Mouse (Mus musculus): Measurements from ENCODE around the gene Tmem170b.
A peak's percentile ranks its signal among the peaks of the same experiment; 100 is the strongest.

The Tmem170b gene

GRCm38 (mm10) chr13:41605099-41606010, at the start of gene Tmem170b:
TSS of gene Tmem170b (plus strand) at chr13:41605907.
- DNase-seq = peak; percentile 96 to 98

DNA sequence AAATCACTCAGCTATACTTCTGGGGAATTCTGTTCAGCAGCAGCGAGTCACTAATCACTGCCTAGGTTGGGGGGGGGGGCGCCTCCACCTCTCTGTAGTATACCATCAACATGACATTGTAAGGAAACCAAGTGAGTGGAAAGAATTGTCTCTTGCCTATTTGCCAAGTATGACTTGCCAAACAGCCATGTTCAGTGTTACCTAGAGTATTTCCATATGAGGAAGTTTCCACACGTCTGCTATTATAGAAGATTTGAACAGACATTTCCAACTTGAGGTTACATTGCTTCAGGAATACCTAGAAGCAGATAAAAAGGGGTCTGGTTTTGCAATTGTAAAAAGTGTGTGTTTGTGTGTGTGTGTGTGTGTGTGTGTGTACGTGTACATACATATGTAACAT, 44.7 kb upstream of the Tmem170b start:
- no peak for DNase-seq

DNA sequence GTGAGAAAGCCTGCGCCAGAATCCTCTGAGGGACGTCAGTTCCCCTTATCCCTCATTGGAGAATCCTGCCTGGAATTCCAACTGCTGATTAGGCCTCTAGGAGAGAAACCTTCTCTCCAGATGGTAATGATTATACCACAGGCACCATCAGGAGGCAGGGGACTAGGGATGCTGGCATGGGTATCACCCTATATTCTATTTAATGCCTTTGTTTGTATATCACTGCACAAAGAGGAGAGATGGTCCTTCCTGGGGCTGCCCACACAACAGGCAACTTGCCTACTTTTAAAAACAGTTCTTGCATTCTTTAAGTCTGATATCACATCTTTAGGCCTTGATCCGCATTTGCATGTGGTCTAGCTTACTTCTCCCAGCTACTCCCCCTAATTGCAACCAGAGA, 37.3 kb upstream of the Tmem170b start:
- DNase-seq = no peak

DNA sequence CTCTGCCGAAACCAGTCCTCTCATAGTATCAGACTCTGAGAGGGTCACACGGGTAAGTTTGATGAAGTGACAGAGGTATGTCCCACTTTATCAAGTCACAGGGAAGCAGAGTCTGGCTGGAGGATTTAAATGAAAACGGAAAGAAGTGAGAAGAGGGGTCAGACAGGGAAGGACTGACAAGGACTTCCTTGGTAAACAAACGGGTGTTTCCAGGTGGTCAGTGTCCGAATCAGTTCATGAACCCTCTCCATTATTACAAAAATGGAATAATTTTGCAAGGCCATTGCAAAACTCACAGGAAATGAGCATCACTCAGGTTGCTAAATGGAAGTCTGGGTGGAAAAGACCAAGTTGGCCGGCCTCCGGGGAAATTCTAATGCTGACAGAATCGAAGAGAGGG, 36.8 kb upstream of the Tmem170b start:
- DNase-seq = peak in 1 of 2 experiments; percentile 12

DNA sequence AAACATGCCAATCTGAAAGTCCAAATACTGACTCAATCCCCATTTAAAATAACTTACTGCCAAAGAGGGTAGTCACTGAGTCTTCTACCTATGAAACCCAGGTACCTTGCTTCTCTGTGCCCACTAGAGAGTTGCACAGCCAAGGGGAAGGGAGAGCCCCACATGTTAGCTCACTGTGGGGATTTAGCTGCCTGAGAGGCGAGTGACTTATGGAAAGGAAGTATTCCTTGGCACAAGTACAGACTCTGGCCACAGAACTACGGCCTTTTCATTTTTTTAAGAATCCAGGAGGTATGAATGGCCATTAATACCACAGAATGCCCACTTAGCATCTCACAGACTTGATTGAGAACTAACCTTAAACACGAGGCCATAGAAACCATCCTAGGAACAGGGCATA, 35.9 kb upstream of the Tmem170b start:
- DNase-seq = no peak

DNA sequence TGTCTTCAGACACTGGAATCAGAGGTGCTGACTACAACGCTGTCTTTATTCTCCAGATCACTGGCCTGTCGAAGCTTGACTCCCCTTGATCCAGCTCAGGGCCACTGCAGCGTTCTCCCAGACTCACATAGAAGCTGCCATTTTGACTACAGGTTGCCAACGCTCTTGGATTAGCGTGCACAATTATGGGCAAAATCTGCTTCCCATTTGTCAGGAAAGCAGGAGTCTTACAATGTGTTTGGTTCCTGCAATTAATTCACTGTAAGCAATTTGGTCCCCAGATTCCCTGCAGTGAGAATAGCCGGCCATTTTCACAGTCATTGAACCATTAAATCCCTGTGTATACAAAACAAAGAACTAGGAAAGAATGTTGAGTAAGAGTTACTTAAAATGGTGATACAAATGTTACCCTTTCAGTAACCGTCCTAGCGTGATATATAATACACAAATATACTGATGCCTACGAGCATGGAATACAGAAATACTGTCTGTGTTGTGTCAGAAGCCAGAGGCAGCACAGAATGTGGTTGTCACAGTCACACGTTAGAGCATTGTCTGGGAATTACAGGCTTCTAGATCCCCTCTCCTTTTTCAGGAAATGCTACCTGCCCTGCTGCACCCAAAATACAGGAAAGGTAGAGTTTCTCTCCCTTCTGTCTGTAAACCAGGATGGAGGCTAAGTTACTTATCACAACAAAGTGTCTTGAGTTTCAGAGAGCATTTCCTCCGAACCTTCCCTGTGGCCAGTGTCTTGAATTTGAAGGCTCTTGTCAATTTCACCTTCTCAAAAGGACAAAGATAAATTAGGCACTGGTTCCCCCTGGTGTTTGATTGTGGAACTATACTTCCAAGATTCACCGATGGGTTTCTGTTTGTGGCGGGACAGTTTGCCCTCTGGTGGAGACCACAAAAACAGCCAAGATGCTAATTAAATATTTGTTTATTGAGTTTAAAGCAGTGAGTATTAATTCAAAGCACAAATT, 34.0 kb upstream of the Tmem170b start:
- DNase-seq = peak; percentile 85 to 89

GRCm38 (mm10) chr13:41572351-41572735, 33.4 kb upstream of the Tmem170b start:
- no peak for DNase-seq

DNA sequence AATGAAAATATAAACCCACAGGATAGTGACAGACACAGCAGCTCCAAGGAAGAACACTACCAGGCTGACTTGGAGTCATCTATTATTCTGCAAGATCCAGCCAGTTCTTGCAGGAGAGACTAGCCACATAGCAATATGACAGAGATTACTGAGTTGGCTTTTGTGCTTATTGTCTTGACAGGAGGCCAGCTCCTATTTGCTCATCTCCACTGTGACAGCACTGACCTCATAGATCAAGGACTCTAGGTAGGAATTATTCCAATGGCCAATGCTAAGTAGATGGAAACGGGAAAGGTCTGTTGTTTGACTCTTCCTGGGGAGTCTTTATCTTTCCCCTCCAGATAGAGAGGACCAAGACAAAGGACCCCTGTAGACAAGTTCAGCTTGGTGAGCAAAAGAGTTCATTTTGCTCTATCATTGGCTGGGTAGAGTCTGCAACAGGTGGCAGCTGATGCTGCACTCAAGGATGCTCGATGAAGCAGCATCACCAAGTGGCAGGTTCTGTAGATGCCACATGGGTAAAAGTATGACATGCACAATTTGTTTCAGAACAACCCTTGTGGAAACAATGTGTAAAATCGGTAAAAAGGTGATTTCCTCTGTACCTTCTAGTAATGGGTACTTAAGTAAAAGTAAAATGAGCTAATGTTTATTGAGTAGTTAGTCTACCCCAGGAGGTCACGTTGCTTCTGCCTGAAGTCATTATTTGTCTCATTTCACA, 32.4 kb upstream of the Tmem170b start:
- no peak for DNase-seq

DNA sequence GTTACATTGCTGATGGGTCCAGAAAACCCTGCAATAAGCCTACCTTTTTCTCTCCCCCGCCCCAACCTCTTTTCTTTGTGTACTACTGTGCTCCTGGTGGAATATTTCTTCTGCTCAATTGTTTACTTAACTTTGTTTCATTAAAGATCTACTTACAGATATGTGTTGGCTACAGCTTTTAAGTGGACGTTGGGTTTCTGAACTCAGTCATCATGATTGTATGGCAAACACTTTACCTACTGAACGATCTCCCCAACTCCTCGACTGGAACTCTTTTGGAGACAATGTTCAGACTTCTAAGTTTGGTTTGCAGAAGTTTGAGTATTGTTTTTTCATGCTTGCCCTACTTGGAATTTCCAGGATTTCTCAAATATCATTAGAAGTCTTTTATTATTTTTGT, 24.6 kb upstream of the Tmem170b start:
- no peak for DNase-seq

- DNase-seq = no peak
Measured at GRCm38 (mm10) chr13:41583666-41584357, 21.9 kb upstream of the Tmem170b start.

DNA sequence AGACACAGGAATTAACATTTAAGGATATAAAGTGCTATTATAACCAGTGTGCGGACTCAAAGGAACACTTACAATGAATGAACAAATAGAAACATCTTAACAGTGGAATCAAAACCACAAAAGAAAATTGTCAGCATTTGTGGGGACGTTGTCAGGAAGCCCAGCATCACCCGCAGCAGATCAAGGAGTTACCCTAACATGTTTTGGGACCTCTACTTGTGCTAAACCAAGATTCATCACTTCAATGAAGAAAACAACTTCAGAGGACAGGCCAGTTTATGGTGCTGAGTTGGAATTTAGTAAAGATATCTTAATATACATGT, 21.4 kb upstream of the Tmem170b start:
- no peak for DNase-seq

DNA sequence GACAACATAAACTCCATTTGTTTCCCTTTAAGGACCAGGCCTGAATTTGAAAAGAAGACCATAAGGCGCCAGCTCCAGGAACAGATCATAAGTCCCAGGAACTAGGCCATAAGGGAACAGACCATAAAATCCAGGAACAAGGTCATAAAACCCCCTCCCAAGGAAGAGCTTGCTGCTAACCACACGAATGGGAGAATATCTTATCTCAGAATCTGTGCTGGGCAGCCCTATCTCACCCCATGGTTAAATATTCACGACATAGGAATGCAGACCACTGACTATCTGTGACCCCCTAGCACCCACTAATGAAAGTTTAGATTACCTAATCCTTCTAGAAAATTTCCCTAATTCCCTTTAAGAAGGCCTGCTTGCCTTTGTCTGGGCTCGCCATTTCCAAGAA, 20.8 kb upstream of the Tmem170b start:
- no peak for DNase-seq

GRCm38 (mm10) chr13:41596678-41597077, 9.0 kb upstream of the Tmem170b start:
- no peak for DNase-seq

DNA sequence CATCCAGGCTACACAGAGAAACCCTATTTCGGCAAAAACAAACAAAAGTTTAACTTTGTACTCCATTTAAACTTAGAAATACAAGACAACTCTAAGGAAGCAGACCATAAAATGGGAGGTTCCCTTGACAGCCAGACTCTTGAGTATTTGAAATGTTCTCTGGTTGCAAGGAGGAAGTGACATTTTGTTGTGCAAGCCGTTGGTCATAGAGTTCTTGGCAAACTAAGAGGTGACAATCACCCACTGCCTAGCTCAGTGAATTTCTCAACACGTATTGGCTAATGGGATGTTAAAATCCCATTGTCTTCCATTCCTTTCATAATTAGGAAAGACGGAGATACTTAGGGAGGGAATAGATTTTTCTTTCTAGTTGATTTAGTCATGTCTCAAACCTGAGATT, 5.7 kb upstream of the Tmem170b start:
- DNase-seq = no peak

GRCm38 (mm10) chr13:41601056-41601455, 4.7 kb upstream of the Tmem170b start:
- DNase-seq = no peak

DNA sequence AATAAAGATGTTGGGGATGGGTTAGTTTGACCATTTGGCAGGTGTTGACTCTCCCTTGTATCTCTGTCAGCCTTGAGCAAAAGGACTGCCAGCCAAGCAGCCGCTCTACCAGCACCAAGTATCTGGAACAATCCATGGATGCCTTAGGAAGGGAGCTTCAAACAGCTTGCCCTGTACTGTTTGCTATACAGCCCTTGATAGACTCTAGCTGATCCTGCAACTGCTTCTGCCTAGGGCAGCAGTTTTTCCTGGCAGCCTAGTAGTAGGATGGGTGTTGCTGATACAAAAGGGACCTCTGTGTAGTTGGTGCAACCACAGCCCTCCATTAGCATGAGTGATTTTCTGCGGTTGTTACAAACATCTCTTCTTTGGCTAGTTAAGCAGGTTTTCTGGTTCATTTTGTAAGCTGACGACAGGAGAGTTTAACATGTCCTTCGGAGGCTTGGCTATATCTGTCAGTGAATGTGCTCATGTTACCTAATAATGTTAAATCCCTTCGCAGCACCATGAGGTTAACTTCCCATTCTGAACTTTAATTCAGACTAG, 1.7 kb upstream of the Tmem170b start:
- no peak for DNase-seq

DNA sequence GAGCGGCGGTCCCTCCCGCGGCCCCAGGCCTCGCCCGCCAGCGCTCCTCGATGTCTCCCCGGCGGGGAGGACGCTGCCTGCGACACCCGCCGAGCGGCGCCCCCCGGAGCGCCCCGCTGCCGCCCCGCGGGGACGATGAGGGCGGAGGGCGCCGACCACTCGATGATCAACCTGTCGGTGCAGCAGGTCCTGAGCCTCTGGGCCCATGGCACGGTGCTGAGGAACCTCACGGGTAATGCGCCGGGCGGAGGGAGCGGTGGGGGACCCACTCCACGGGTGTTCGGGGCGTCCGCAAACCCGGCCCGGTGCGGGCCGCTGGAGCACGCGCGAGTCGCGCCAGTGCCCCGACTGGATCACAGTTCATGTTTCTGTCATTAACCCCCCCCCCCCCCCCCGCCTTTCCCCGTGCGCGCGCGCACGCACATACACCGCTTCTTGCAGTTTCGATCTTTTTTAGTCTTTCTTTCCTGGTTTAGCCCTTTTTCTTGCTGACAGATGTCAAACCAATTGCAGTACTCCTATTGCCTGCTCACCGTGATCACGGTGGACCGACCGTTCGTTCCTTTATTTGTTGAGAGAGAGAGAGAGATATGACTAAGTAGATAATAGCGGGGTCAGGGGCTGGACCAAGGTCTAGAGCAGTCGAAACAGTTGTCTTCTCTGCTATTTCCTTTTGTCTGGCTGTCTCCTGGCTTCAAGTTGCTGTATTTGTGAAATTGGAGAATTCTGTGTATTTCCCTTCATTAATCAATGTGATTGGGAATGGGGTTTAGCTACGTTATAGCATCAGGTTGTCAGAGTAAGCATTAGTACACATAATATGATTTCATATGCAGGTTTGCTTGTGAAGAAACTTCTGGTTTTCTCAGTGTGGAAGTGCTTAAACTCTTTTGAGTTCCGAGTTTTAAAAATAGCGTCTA, 634 bp downstream of the Tmem170b start:
- DNase-seq = peak; percentile 45 to 46

DNA sequence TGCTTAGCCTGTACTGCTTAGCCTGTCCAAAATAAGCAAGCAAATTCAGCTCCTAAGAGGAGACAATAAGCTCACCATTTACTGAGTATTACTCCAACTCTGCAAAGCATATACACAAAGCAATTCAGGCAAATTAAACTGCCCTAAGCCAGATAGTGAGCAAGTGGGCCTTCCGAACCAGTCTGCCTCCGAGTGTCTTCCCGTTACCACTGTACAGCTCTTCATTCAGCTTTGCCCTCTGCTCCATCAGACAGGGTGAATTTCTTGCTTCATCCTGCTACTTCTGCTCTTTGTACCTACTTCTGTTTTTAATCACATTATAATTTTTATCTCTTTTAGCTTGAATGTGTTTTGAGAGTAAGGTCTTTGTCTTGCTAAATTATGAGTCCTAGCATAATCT, 1.9 kb downstream of the Tmem170b start:
- DNase-seq = no peak

GRCm38 (mm10) chr13:41608559-41608958, 2.9 kb downstream of the Tmem170b start:
- DNase-seq = no peak

DNA sequence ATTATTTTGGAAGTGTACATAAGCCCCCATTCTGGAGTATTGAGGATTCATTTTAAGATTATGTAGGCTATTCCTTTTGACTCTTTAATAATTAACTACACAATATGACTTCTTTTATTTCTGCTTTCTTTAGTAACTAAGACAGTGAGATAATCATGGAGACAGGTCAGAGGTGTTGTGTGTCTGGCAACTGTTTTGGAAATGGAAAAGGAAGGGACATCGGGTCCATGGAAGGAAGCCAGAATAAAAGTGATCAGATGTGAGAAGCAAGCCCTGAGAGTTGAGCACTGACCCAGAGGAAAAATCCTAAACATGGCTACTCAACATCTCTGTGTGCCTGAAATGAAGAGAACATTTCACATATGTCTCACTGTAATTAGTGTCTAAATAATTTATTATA, 5.3 kb downstream of the Tmem170b start:
- no peak for DNase-seq

DNA sequence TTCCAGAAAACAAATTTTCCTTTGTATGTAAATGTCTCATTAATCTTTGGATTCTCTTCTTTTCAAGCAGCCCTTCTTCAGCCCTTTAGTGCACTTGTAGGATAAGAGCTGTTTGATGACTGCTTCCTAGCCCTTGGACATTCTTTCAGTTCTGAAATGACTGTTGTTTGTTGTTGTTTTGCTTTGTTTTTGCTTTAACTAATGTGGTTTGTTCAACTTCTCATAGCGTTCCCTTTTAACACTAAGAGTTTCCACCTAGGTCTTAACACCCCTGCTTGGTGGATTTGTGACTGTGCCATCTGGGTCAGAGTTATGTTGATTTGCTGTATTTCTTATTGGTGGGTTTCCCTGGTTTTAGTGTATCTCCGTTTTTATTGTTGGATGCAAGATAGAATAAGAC, 8.8 kb downstream of the Tmem170b start:
- DNase-seq = no peak

Data from kidney, adult 8-10 months (tissue).